Mouse (Mus musculus): ENCODE data around the gene Olfr1156. TPM values are rescaled to one million over a fixed set of nuclear protein-coding genes. Genes with fewer than 3 reads are reported as not detected.

Olfr1156 gene
- not detected in 2 replicates for polyA plus RNA-seq (2012; rRNA removed)

DNA sequence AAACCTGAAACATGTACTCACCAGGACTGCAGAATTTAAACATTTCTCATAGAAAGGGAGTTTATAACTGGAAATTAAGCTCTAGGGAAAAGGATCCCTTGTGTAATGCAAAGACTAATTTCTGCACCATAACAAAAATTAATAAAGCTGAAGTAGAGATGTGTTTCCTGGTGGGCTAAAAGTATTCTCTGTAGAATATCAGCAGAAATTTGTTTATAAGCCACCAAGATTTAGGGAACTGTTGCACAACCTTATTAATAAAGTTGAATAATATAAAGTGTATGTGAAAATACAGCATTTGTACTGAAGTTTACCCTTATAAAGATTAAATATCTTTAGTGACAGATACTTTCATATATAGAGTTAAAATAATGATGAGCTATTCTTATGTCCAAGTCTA lies at the start of gene Olfr1156:
Olfr1156 (minus strand) TSS at position 101 of the 400 bp plus-strand sequence.

DNA sequence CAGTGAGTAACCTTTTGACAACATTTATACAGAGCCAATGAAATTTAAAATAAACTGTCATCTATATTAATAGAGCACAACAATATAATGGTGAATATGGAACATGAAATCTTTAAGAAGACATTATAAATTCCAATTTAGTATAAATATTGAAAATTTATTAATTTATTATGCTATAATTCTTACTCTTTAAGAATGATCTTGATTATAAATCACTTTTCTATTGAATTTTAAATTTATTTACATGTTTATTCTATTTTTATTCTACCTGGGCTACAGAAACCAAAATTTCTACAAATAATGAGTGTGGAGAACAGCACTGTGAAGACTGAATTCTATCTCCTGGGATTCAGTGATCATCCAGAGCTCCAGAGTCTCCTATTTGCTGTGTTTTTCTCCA lies 36.9 kb upstream of the Olfr1156 start, which contains the start of gene Olfr1158:
Olfr1158 (plus strand) TSS at position 301 of the 400 bp plus-strand sequence.

DNA sequence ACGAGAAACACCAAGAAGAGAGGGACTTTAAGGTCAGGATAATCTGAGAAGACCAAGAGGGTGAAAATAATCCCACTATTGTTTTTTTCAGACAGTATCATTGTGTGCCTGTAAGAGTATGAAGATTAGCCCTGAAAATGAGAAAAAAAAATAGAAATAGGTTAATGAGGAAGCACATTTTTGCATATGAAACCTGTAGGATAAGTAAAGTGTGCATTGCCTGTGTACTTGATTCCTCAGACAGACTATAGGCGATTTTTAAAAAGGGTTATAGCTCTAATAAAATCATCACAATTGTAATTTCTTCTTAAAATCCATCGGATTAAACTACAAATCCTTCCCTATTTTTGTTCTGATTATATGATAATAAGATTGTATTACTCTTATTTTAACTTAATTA lies 21.7 kb upstream of the Olfr1156 start, which contains the start of gene Olfr74:
Olfr74 (minus strand) TSS at position 101 of the 400 bp plus-strand sequence.

DNA sequence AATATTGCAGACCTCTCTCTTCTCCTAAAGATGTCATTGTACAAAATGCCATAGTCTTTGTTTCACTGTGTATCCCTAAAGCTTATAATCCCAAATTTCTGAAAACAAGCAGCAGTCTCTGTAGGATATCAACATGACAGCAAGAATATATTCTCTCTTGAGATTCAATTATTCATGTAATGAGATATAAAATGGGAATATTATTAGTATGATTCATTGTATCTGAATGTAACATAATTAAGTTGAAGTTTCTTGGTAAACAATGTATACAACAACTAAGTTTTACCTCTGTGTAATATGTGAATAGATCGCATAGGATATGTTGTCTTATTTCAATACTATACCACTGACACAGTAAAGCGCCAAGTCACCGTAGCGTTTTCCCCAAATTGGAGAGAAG lies 15.3 kb upstream of the Olfr1156 start, which contains the start of gene Olfr1157:
Olfr1157 (minus strand) TSS at position 101 of the 400 bp plus-strand sequence.

DNA sequence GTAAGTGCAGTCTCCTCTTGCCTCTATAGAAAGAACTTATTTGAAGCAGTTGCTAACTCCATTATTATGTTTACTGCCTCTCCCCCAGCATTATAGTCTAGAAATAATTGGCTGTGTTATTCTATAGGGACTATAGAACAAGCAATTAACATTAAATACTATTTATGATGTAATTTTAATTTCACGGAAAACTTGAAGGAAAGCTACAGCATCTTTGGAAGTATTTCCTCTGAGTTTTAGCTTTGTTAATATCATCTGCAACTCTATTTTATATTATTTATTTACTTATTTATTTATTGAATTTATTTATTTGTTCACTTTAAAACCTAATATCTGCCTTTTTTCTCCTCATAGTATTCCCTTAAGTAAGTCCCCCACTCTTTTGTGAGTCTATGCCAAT lies 7.9 kb downstream of the Olfr1156 start, which contains the start of gene Olfr1155:
Olfr1155 (minus strand) TSS at position 101 of the 400 bp plus-strand sequence.

DNA sequence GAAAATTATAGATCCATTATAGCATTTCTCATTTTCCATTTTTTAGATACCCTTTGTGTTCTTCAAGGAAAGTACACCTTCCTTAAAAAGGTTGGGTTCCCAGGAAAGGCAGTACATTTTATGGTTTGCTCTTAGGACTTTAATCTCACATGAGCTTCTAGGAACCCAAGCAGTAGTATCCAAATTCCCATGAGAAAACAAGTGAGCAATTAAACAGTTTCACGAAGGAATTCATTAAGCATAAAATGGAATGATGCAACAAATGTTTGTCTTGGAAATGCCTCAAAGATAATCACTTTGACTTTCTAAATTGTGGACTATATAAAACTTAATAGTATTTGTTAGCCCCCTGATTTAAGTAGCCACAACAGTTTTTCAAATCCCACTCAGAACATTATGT lies 47.8 kb downstream of the Olfr1156 start, which contains the start of gene Olfr1154:
Olfr1154 (minus strand) TSS at position 101 of the 400 bp plus-strand sequence.

Other genes starting within 250 kb of the Olfr1156 start
- not detected in 2 replicates for gene Olfr1137, start 239.9 kb downstream of the Olfr1156 start, polyA plus RNA-seq (2012; rRNA removed)
- not detected in 2 replicates for gene Olfr1138, start 213.1 kb downstream of the Olfr1156 start, polyA plus RNA-seq (2012; rRNA removed)
- gene Olfr1140, start 209.3 kb downstream of the Olfr1156 start, polyA plus RNA-seq (2012; rRNA removed) = not detected in 2 replicates
- gene Olfr1141, start 199.1 kb downstream of the Olfr1156 start, polyA plus RNA-seq (2012; rRNA removed) = not detected in 2 replicates
- gene Olfr152, start 173.6 kb downstream of the Olfr1156 start, polyA plus RNA-seq (2012; rRNA removed) = not detected in 2 replicates
- not detected in 2 replicates for gene Olfr1143, start 152.5 kb downstream of the Olfr1156 start, polyA plus RNA-seq (2012; rRNA removed)
- gene Olfr1145, start 143.3 kb downstream of the Olfr1156 start, polyA plus RNA-seq (2012; rRNA removed) = not detected in 2 replicates
- gene Olfr1148, start 122.6 kb downstream of the Olfr1156 start, polyA plus RNA-seq (2012; rRNA removed) = not detected in 2 replicates
- not detected in 2 replicates for gene Olfr1150-ps1, start 109.1 kb downstream of the Olfr1156 start, polyA plus RNA-seq (2012; rRNA removed)
- gene Olfr1151, start 97.2 kb downstream of the Olfr1156 start, polyA plus RNA-seq (2012; rRNA removed) = not detected in 2 replicates
- not detected in 2 replicates for gene Olfr1152, start 86.6 kb downstream of the Olfr1156 start, polyA plus RNA-seq (2012; rRNA removed)
- not detected in 2 replicates for gene Olfr1153, start 58.1 kb downstream of the Olfr1156 start, polyA plus RNA-seq (2012; rRNA removed)
- not detected in 2 replicates for gene Olfr1154, start 47.9 kb downstream of the Olfr1156 start, polyA plus RNA-seq (2012; rRNA removed)
- gene Olfr1155, start 8.0 kb downstream of the Olfr1156 start, polyA plus RNA-seq (2012; rRNA removed) = not detected in 2 replicates
- gene Olfr1157, start 15.2 kb upstream of the Olfr1156 start, polyA plus RNA-seq (2012; rRNA removed) = not detected in 2 replicates
- gene Olfr74, start 21.6 kb upstream of the Olfr1156 start, polyA plus RNA-seq (2012; rRNA removed) = not detected in 2 replicates
- not detected in 2 replicates for gene Olfr1158, start 37.0 kb upstream of the Olfr1156 start, polyA plus RNA-seq (2012; rRNA removed)
- gene Olfr1160, start 55.2 kb upstream of the Olfr1156 start, polyA plus RNA-seq (2012; rRNA removed) = not detected in 2 replicates
- not detected in 2 replicates for gene Olfr1161, start 69.7 kb upstream of the Olfr1156 start, polyA plus RNA-seq (2012; rRNA removed)
- gene Olfr73, start 84.6 kb upstream of the Olfr1156 start, polyA plus RNA-seq (2012; rRNA removed) = not detected in 2 replicates
- not detected in 2 replicates for gene Olfr1162, start 98.0 kb upstream of the Olfr1156 start, polyA plus RNA-seq (2012; rRNA removed)
- not detected in 2 replicates for gene Olfr1163, start 118.7 kb upstream of the Olfr1156 start, polyA plus RNA-seq (2012; rRNA removed)
- gene Olfr1164, start 140.9 kb upstream of the Olfr1156 start, polyA plus RNA-seq (2012; rRNA removed) = not detected in 2 replicates
- not detected in 2 replicates for gene Olfr1166, start 175.2 kb upstream of the Olfr1156 start, polyA plus RNA-seq (2012; rRNA removed)
- gene Olfr1167, start 202.1 kb upstream of the Olfr1156 start, polyA plus RNA-seq (2012; rRNA removed) = not detected in 2 replicates
- not detected in 2 replicates for gene Olfr1168, start 228.8 kb upstream of the Olfr1156 start, polyA plus RNA-seq (2012; rRNA removed)

All from central nervous system, embryonic 11.5 days (tissue).